Mouse (Mus musculus): ENCODE data around the gene Tab1.

The Tab1 gene

GRCm38 (mm10) chr15:80137945-80138791, 5.2 kb downstream of the Tab1 start:
- DNase-seq (ENCODE audit: low spot score): no peak

- DNase-seq (ENCODE audit: low spot score): no peak
Measured at GRCm38 (mm10) chr15:80140302-80140701, 7.4 kb downstream of the Tab1 start.

GRCm38 (mm10) chr15:80140878-80141277, 8.0 kb downstream of the Tab1 start:
- no peak for DNase-seq (ENCODE audit: low spot score)

GRCm38 (mm10) chr15:80142130-80142529, 9.2 kb downstream of the Tab1 start:
- no peak for DNase-seq (ENCODE audit: low spot score)

GRCm38 (mm10) chr15:80143760-80144159, 10.8 kb downstream of the Tab1 start:
- no peak for DNase-seq (ENCODE audit: low spot score)

GRCm38 (mm10) chr15:80145397-80145796, 12.5 kb downstream of the Tab1 start:
- no peak for DNase-seq (ENCODE audit: low spot score)

- no peak for DNase-seq (ENCODE audit: low spot score)
Measured at GRCm38 (mm10) chr15:80146153-80146552, 13.2 kb downstream of the Tab1 start.

GRCm38 (mm10) chr15:80147090-80147489, 14.2 kb downstream of the Tab1 start:
- DNase-seq (ENCODE audit: low spot score): no peak

- no peak for DNase-seq (ENCODE audit: low spot score)
Measured at GRCm38 (mm10) chr15:80147511-80147910, 14.6 kb downstream of the Tab1 start.

- DNase-seq (ENCODE audit: low spot score): no peak
Measured at GRCm38 (mm10) chr15:80148565-80148964, 15.6 kb downstream of the Tab1 start.

GRCm38 (mm10) chr15:80149517-80149916, 16.6 kb downstream of the Tab1 start:
- no peak for DNase-seq (ENCODE audit: low spot score)

GRCm38 (mm10) chr15:80152663-80153062, 19.7 kb downstream of the Tab1 start:
- no peak for DNase-seq (ENCODE audit: low spot score)

GRCm38 (mm10) chr15:80153757-80154156, 20.8 kb downstream of the Tab1 start:
- no peak for DNase-seq (ENCODE audit: low spot score)

GRCm38 (mm10) chr15:80155707-80156106, 22.8 kb downstream of the Tab1 start:
- DNase-seq (ENCODE audit: low spot score): no peak

GRCm38 (mm10) chr15:80157197-80157943, 24.4 kb downstream of the Tab1 start:
- no peak for DNase-seq (ENCODE audit: low spot score)

GRCm38 (mm10) chr15:80158001-80158706, 25.2 kb downstream of the Tab1 start:
- no peak for DNase-seq (ENCODE audit: low spot score)

- DNase-seq (ENCODE audit: low spot score): no peak
Measured at GRCm38 (mm10) chr15:80158707-80159090, 25.8 kb downstream of the Tab1 start.

- DNase-seq (ENCODE audit: low spot score): no peak
Measured at GRCm38 (mm10) chr15:80159286-80159901, 26.5 kb downstream of the Tab1 start.

GRCm38 (mm10) chr15:80160223-80160622, 27.3 kb downstream of the Tab1 start:
- no peak for DNase-seq (ENCODE audit: low spot score)

- DNase-seq (ENCODE audit: low spot score): no peak
Measured at GRCm38 (mm10) chr15:80160726-80161125, 27.8 kb downstream of the Tab1 start.

GRCm38 (mm10) chr15:80161199-80161598, 28.3 kb downstream of the Tab1 start:
- no peak for DNase-seq (ENCODE audit: low spot score)

- DNase-seq (ENCODE audit: low spot score): no peak
Measured at GRCm38 (mm10) chr15:80162401-80162964, 29.6 kb downstream of the Tab1 start.
